9 mouse cellular contexts compared by ENCODE assay signal in the genomic region with DNA sequence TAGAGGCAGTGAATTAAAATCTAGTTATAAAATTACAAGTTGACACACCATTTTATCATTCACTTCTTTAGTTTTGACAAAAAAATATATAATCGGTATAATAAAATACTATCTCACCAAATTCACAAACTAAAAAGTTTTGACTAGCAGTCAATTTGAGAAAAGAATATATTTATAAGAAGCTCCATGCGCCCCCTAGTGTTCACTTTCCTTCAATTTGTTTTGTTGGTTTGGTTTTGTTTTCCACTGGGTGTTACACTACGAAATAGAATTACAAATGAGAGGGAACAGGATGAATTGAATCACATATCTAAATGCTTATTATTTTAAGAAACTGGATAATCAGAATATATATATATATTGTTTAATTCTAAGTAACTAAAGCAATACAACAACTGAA.
DNase-seq lines count a peak whose midpoint lies in the region; ATAC-seq and TF ChIP-seq lines count a peak whose summit lies in the region.
"Had no signal": no experiment of that assay in that cellular context is flagged by ENCODE, and none has a peak within 500 bp of the region (broad histone marks: within the 10 kb centered on the region; RNA-seq: fewer than 3 reads in every experiment).

No protein-coding gene starts in this region.

- H3K27me3 ChIP-seq in midbrain, postnatal 0 days (ENCODE audit: insufficient read depth, low read length) = no peaks in the 10 kb centered on the region
- H3K27me3 ChIP-seq in midbrain, embryonic 15.5 days (replicated peaks) = no peaks in the 10 kb centered on the region
- no peaks in the 10 kb centered on the region for H3K27me3 ChIP-seq in forebrain, embryonic 16.5 days (replicated peaks; ENCODE audit: control insufficient read depth, insufficient read depth, low read length)

- no peaks in the 10 kb centered on the region for H3K36me3 ChIP-seq in midbrain, postnatal 0 days (ENCODE audit: insufficient read depth, low read length)
- no peaks in the 10 kb centered on the region for H3K36me3 ChIP-seq in midbrain, embryonic 15.5 days (replicated peaks)
- no peaks in the 10 kb centered on the region for H3K36me3 ChIP-seq in forebrain, embryonic 16.5 days (ENCODE audit: control insufficient read depth, insufficient read depth)

- peak; percentile 64 for TF ChIP-seq CTCF in midbrain, postnatal 0 days (IDR thresholded peaks at IDR 0.05)

- H3K4me3 ChIP-seq in midbrain, postnatal 0 days (ENCODE audit: low read depth, low read length) = no peak overlapping the region
- H3K4me3 ChIP-seq in midbrain, embryonic 15.5 days = no peak overlapping the region
- no peak overlapping the region for H3K4me3 ChIP-seq in forebrain, embryonic 16.5 days (replicated peaks; ENCODE audit: low read length)
- H3K4me3 ChIP-seq: myocyte had no signal

- ATAC-seq in midbrain, postnatal 0 days (ENCODE audit: low FRiP score) = no peak
- ATAC-seq in midbrain, embryonic 15.5 days (replicated peaks) = no peak
- ATAC-seq in forebrain, embryonic 16.5 days = no peak

- no peak overlapping the region for H3K4me2 ChIP-seq in midbrain, postnatal 0 days (ENCODE audit: low read depth, low read length, poor library complexity, severe bottlenecking)
- H3K4me2 ChIP-seq in midbrain, embryonic 15.5 days = no peak overlapping the region
- H3K4me2 ChIP-seq in forebrain, embryonic 16.5 days (ENCODE audit: low read length) = no peak overlapping the region

- H3K9ac ChIP-seq in midbrain, postnatal 0 days (replicated peaks; ENCODE audit: low read length, poor library complexity, severe bottlenecking) = no peak overlapping the region
- no peak overlapping the region for H3K9ac ChIP-seq in midbrain, embryonic 15.5 days
- H3K9ac ChIP-seq in forebrain, embryonic 16.5 days (replicated peaks; ENCODE audit: low read depth, low read length) = no peak overlapping the region

- H3K9me3 ChIP-seq in midbrain, postnatal 0 days (ENCODE audit: low read length) = no peaks in the 10 kb centered on the region
- no peaks in the 10 kb centered on the region for H3K9me3 ChIP-seq in midbrain, embryonic 15.5 days
- no peaks in the 10 kb centered on the region for H3K9me3 ChIP-seq in forebrain, embryonic 16.5 days (ENCODE audit: control insufficient read depth, low read length)

- intact Hi-C loops in gastrocnemius, postnatal 14 days (cut with DNase I; ENCODE audit: low total_unique reads) = no loop called here

- WGBS in midbrain, postnatal 0 days = 29% methylated on average over 3 of the region's 3 CpGs
- WGBS in midbrain, embryonic 15.5 days = 24% methylated on average over 3 of the region's 3 CpGs
- 29% methylated on average over 3 of the region's 3 CpGs for WGBS in forebrain, embryonic 16.5 days

- no peaks in the 10 kb centered on the region for H3K4me1 ChIP-seq in midbrain, postnatal 0 days (ENCODE audit: insufficient read depth, low read length)
- no peaks in the 10 kb centered on the region for H3K4me1 ChIP-seq in midbrain, embryonic 15.5 days
- no peaks in the 10 kb centered on the region for H3K4me1 ChIP-seq in forebrain, embryonic 16.5 days (replicated peaks; ENCODE audit: control insufficient read depth, insufficient read depth, low read length)

- no peak overlapping the region for H3K27ac ChIP-seq in midbrain, postnatal 0 days (ENCODE audit: low read depth, low read length)
- no peak overlapping the region for H3K27ac ChIP-seq in midbrain, embryonic 15.5 days
- no peak overlapping the region for H3K27ac ChIP-seq in forebrain, embryonic 16.5 days (ENCODE audit: low read length)

- peak; percentile 8 for DNase-seq in gastrocnemius, postnatal 10 days
- no peak for DNase-seq in gastrocnemius, postnatal 14 days
- DNase-seq in midbrain, postnatal 0 days (ENCODE audit: low spot score) = peak; percentile 78
- peak; percentile 46 for DNase-seq in adipocyte (ENCODE audit: low spot score)
- DNase-seq in induced T-regulatory cell, adult 2 months (ENCODE audit: low read depth) = peak; percentile 55
- peak; percentile 22 to 25 for DNase-seq in right cerebral cortex, postnatal 10 days (ENCODE audit: low spot score in 2 of 2)
